Mouse (Mus musculus): ENCODE data around the gene Gfra1. TPM values are rescaled to one million over a fixed set of nuclear protein-coding genes. Genes with fewer than 3 reads are reported as not detected.

Gfra1 gene
- total and polyA plus RNA-seq, 3 experiments = 1.0 to 2.5 (median 1.7) TPM

- DNase-seq = no peak
These were observed 127.7 kb downstream of the Gfra1 start for GRCm38 (mm10) chr19:58328014-58328413.

- no peak for DNase-seq
These were observed 139.2 kb downstream of the Gfra1 start for GRCm38 (mm10) chr19:58316474-58316873.

GRCm38 (mm10) chr19:58315681-58316080, 140.0 kb downstream of the Gfra1 start:
- no peak for DNase-seq

- no peak for DNase-seq
These were observed 141.1 kb downstream of the Gfra1 start for GRCm38 (mm10) chr19:58314631-58315030.

DNA sequence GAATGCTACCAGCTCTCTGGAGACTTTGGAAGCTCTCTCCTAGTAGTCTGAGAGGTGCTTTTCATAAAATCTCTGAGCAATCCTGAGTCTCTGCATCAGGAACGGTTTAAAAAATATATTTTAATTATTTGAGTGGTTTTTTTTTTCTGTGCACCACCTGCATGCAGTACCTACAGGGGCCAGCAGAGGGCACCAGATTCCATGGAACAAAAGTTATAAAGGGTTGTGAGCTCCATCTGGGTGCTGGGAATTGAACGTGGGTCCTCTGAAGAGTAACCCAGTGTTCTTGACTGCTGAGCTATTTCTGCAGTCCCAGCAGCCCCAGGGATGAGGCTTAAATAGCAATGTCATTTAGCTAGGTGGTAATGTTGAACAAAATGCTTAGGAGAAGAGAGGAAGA, 141.9 kb downstream of the Gfra1 start:
- DNase-seq = no peak

DNA sequence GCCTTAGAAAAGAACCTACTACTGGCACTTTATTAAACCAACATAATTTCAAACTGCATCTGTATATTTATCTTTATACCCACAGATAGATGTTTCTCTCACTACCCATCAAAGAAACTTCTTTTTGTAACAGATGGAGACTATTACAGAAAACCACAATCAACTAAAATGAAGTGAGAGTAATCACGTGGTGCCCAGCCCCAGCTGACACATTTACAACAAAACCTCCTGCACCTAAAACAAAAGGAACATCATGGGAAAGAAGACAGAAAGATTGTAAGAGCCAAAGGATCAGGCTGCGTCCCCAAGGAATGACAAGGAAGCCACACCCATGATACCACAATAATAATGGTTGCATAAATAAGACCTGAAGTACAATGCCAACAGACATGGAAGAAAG, 143.2 kb downstream of the Gfra1 start:
- DNase-seq = no peak

DNA sequence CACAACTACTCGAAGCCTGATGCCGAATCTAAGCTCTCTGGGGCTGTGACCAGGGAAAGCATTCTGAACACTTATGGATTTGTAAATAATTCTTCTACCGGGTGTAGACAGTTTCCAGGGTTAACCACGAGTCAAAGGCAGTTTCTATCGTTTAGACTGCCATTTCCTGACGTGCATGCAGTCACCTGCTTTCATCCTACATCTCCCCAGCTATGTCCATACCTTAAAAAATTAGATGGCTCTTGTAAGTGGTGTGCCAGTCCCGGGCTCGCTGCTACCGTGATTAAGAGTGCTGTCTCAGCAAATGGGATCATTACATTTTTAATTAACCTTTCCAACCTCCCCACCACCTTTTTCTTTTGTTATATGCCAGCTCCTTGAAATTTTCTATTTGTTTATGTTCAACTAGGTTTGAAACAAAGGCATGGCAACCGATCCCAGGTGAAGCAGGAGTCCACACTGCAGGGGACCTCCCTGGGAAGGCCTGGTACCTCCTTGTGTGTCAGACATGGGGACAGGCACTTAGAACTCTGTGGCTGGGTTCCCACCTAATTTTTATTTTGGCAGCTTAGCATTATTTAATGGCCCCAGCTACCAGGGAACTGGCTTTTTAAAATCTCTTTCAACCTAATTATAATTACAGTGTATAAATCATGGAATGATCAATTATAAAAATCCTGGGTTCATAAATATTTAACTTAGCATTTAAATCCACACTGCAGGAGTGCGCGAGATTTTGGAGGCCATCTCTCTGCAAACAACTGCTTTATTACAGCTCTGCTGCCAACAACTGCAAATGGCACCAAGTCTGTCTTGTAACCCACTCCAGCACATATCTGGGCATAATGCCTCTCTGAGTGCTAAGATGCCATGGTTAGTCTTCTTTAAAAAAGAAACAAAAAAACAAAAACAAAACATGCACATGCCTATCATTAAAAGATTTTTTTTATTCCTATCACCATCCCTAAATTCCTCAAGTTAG, 145.1 kb downstream of the Gfra1 start:
- no peak for DNase-seq

- no peak for DNase-seq
These were observed 146.0 kb downstream of the Gfra1 start for GRCm38 (mm10) chr19:58309620-58310275.

- no peak for DNase-seq
These were observed 154.6 kb downstream of the Gfra1 start for GRCm38 (mm10) chr19:58301105-58301504.

GRCm38 (mm10) chr19:58297926-58298325, 157.8 kb downstream of the Gfra1 start:
- DNase-seq = no peak

DNA sequence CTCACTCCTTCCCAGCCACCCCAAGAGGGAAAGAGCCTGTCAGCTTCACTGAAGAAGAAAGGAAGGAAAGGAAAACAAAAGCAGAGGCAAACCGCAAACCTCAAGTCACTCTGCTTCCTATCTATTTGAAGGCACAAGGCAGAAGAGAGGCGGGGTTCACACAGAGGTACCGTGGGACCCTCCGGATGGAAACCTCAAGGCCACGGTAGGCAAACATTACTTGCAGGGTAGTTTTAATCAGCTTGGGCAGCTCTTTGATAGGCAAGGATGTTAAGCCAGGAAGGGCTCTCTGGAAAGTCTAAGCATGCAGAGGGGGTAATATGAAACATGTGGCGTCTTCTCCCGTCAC, 158.9 kb downstream of the Gfra1 start:
- no peak for DNase-seq

DNA sequence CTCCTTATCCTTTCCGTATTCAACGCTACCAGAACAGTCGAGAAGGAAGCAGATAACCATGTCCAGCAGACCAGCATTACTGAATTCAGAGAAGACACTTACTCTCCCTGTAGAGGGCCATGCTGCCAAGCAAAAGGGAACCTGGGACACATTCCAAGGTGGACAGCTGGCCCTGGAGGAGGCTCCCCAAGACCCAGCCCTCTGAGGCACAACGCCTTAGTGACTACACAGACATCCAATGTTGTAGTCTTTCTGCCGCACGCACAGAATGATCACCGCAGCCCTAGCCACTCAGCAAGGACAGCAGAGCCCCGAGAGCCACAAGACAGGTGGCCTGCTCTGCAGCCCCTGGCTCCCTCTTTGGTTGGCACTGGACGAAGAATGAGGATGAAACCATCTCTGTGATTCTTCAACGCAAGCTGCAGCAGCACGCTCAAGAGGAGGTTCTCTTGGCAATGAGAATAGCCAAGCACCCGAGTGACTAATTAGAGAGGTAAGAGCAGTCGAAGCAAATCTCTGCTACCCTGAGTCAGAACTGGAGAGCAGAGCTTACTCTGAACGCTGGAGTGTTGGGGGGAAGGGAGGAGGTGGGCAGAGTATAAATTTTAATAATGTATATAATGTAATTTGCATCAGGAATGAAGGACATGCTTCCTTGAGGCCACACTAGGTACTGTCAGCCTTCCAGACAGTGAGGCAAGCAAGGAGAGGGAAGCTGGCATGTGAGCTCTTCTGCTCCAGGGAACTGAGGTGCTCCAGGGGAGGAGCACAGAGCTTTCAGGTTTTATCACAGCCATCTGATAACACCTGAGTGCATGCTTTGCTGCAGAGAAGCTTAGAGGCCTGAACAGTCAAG, 159.5 kb downstream of the Gfra1 start:
- DNase-seq = no peak

DNA sequence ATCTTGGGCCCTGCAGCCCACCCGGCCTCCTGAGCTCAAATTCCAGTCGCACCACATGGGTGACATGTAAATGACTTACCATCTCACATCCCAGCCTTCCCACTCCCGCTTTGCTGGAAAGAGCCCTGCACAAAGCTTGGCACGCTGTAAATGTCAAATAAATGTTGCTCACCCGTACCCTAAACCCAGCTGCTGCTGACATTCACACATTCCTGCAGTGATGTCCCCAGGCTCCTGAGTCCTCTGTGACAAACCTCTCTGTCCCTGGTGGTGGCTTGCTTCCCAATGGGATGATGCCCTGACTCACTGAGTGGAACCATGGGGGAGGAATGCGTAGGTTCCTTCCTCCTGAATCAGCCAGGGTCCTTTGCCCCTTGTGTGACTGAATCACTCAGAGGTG, 167.6 kb downstream of the Gfra1 start:
- no peak for DNase-seq

GRCm38 (mm10) chr19:58275281-58275680, 180.4 kb downstream of the Gfra1 start:
- peak; percentile 41 for DNase-seq

- DNase-seq = no peak
These were observed 183.9 kb downstream of the Gfra1 start for GRCm38 (mm10) chr19:58271815-58272214.

DNA sequence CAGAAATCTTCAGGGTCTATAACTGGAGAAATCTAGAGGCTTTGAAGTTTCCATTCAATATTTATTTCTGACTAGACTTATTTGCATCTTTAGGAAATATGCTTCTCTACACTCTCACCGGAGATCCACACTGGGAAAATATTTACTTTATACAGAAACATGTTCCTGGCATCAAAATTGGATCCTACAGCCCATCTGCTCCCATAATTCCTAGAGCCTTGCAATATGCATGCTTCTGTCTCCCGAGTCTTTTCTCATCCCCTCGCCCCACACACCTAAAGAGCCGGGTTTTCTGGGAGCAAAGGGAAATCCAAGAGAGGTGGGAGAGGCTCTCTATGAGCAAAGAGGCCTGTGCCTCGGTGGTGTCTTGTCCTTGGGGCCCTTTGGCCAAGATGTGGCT, 184.9 kb downstream of the Gfra1 start:
- no peak for DNase-seq

DNA sequence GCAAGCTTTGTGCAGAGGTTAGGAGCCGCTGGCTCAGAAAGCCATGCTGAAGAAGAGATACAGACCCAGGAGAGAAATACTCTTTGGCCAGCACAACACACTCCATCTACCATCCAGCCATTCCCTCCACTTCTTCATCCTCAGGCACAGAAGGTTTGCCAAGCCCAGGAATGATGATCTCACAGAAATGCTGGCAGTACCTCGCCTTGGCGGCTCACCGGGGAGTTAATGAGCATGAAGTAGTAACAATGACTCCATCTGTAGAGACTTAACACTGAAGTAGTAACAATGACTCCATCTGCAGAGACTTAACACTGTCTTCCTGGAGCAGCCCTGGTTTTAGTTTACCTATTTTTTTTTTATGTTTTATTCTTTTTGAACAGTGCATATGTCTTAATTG, 187.2 kb downstream of the Gfra1 start:
- DNase-seq = no peak

DNA sequence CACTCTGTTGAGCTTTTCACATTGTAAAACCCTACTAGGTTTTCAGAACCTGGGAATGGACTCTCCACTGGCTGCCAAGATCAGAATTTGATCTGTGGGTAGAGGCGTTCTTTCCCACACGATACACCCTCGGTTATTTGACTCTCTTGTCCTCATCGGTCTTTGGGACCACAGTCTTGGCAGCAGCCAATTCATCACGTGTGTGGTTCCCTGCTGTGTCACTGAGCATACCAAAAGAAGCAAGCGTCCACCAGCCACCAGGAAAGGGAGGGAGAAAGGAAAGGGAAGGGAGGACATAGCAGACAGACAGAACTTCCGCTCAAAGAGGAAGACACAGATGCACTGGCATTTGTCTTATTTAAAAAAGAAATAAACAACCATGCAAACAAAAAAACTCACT, 189.1 kb downstream of the Gfra1 start:
- no peak for DNase-seq

DNA sequence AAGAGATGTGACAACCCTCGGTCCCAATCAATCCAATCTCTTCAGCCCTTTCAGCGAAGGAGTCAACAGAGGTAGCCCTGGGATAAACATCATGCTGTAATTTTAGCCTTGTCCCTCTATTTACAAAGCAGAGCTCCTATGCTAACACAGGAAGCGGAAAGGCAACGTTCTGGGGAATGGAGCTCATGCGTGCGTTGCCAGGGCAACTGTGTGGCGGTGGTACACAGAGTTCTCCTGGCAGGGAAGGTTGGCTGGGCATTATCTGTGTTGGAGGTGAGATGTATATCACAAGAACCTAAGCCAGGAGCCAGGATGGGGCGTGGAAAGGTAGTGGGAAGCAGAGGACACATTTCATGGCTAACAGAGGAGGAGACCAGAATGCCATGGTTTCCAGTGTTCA, 194.8 kb downstream of the Gfra1 start:
- no peak for DNase-seq

GRCm38 (mm10) chr19:58259250-58259649, 196.5 kb downstream of the Gfra1 start:
- DNase-seq = no peak

GRCm38 (mm10) chr19:58256485-58256884, 199.2 kb downstream of the Gfra1 start:
- DNase-seq = no peak

- DNase-seq = no peak
These were observed 200.3 kb downstream of the Gfra1 start for GRCm38 (mm10) chr19:58255394-58255793.

DNA sequence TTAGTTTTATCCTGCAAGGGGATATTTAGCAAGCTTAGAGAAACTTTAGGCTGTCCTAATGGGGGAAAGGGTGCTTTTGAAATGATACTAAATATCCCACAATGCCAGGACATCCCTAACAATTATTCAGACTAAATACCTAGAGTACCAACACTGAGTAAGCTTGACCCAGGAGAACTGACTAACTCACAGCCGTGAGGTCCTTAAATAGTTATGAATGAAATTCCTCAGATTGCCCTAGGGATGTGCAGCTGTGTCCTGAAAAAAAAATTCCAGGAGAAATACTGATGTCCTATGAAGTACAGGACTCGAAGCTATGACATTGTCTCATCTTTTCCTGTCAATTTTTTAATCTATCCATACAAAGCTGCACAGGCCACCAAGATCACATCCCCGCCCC, 201.5 kb downstream of the Gfra1 start:
- DNase-seq = no peak

Measured in adrenal gland, adult 2 months (tissue).